Mouse (Mus musculus) liver, postnatal 0 days (tissue): ENCODE measurements around the gene Mog.

Experiments
- CTCF ChIP-seq: sonication (generic); IDR thresholded peaks from 2 replicates; pipeline ENCODE4 v1.5.1; 2016; ENCODE audit warnings: antibody characterized with exemption, low read depth
- EP300 ChIP-seq: IDR thresholded peaks from 2 replicates; pipeline ENCODE4 v1.6.1; 2016; ENCODE audit warnings: antibody characterized with exemption, low read depth, mild to moderate bottlenecking

DNA sequence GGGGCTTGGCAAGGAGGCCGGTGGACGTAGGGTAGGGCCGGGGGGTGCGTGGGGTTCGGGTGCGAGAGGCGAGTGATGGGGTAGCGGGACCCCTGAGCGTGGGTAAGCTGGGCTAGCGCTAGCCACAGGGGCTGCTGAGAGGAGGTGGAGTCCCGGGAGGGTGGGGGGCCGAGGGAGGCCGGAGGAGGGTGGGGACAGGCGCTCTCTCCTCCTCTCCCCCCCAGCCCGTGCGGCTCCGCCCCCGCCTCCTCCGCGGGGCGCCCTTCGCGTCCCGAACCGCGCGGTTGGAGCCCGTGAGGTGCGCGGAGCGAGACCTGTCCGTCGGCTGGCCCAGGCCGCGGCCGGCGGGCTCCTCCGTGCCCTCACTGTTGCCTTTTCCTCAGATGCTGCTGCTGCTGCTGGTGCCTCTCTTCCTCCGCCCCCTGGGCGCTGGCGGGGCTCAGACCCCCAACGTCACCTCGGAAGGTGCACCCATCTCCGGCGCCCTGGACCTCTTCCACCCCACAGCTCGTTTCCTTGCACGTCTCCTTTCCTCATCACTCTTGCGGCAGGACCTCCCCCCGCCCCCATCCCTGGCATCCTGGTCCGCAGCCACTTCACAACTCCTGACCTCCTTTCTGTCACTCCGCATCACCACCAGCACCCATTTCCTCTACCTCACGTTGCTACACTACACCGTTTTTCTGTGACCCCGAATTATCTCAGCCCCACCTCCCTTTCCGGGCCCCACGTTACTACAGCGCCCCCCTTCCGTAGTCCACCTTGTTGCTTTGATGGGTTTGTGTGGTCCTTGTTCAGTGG, 23.3 kb upstream of the Mog start:
- TF ChIP-seq EP300 (no peak), CTCF (0 out of 2 replicates have a peak, but pooled peaks have one; percentile 14)
